Mouse (Mus musculus) myocyte (in vitro differentiated cells): Measurements from ENCODE around the gene Apmap. TPM values are rescaled to one million over a fixed set of nuclear protein-coding genes. Genes with fewer than 3 reads are reported as not detected.

Experiments used
- H3K27me3 ChIP-seq: one replicate; pipeline ENCODE4 v1.6.1; 2011; ENCODE audit not compliant: control insufficient read depth, insufficient read depth, insufficient read length
- H3K36me3 ChIP-seq: one replicate; pipeline ENCODE4 v1.6.1; 2011; ENCODE audit not compliant: control insufficient read depth, insufficient read depth
- H3K4me2 ChIP-seq: one replicate; pipeline ENCODE4 v1.6.1; 2011; ENCODE audit warnings: low read depth, control low read depth
- H3K4me3 ChIP-seq: one replicate; pipeline ENCODE4 v1.5.1; 2011; ENCODE audit warnings: mild to moderate bottlenecking, control low read depth, moderate library complexity
- H3K79me2 ChIP-seq: one replicate; pipeline ENCODE4 v1.6.1; 2011; ENCODE audit not compliant: control insufficient read depth, insufficient read depth
- H3ac ChIP-seq: one replicate; pipeline ENCODE4 v1.6.1; 2011; ENCODE audit not compliant: control insufficient read depth, insufficient read length
- CEBPB ChIP-seq: IDR thresholded peaks from 2 replicates; pipeline ENCODE4 v1.6.1; 2011; ENCODE audit warnings: mild to moderate bottlenecking, moderate library complexity; ENCODE audit not compliant: poor library complexity, insufficient read depth, severe bottlenecking
- E2F4 ChIP-seq: IDR thresholded peaks from one replicate; pipeline ENCODE4 v1.6.1; 2011; ENCODE audit warnings: mild to moderate bottlenecking, control low read depth, moderate library complexity; ENCODE audit not compliant: insufficient read depth
- MAX ChIP-seq: IDR thresholded peaks from one replicate; pipeline ENCODE4 v1.6.1; 2011; ENCODE audit warnings: low read depth, mild to moderate bottlenecking, control low read depth
- MYOD1 ChIP-seq, 3 experiments: IDR thresholded peaks; one replicate each; pipeline ENCODE4 v1.6.1; 2011; ENCODE audit warnings: control low read depth in 2 of 3, low read depth in 2 of 3, mild to moderate bottlenecking in 2 of 3, moderate library complexity in 1 of 3; ENCODE audit not compliant: insufficient read length in 2 of 3, control insufficient read depth in 1 of 3
- MYOG ChIP-seq, 3 experiments: IDR thresholded peaks; one replicate each; pipeline ENCODE4 v1.6.1; 2011; ENCODE audit warnings: control low read depth in 2 of 3, low read depth in 2 of 3, mild to moderate bottlenecking in 2 of 3; ENCODE audit not compliant: insufficient read length in 2 of 3, control insufficient read depth in 1 of 3, insufficient read depth in 1 of 3
- POLR2A ChIP-seq: IDR thresholded peaks from one replicate; pipeline ENCODE4 v1.6.1; 2011; ENCODE audit warnings: low read depth, mild to moderate bottlenecking, control low read depth, moderate library complexity; ENCODE audit not compliant: insufficient read length
- POLR2AphosphoS2 ChIP-seq: IDR thresholded peaks from one replicate; pipeline ENCODE4 v1.6.1; 2011; ENCODE audit warnings: low read depth, control low read depth; ENCODE audit not compliant: insufficient read length
- REST ChIP-seq: IDR thresholded peaks from one replicate; pipeline ENCODE4 v1.6.1; 2011; ENCODE audit warnings: mild to moderate bottlenecking, control low read depth, moderate library complexity; ENCODE audit not compliant: insufficient read depth, insufficient read length
- SRF ChIP-seq: IDR thresholded peaks from one replicate; pipeline ENCODE4 v1.6.1; 2011; ENCODE audit warnings: low read depth; ENCODE audit not compliant: control insufficient read depth, insufficient read length
- TCF12 ChIP-seq: IDR thresholded peaks from one replicate; pipeline ENCODE4 v1.6.1; 2011; ENCODE audit warnings: mild to moderate bottlenecking, control low read depth; ENCODE audit not compliant: poor library complexity, insufficient read depth, severe bottlenecking
- TCF3 ChIP-seq: IDR thresholded peaks from one replicate; pipeline ENCODE4 v1.6.1; 2011; ENCODE audit warnings: low read depth, control low read depth; ENCODE audit not compliant: insufficient read length
- USF1 ChIP-seq: IDR thresholded peaks from one replicate; pipeline ENCODE4 v1.6.1; 2011; ENCODE audit warnings: low read depth, mild to moderate bottlenecking, control low read depth, moderate library complexity
- polyA plus RNA-seq: library from polyadenylated mRNA; unstranded; fragments of >200 nt; fragmentation: generic; extraction: Trizol; gene quantifications from one replicate; pipeline ENCODE4 v1.2.1, GENCODE M21; 2012; ENCODE audit warnings: missing spikeins

Gene Apmap
- polyA plus RNA-seq, 1 experiment = 31.4 TPM

- no peaks in the 10 kb centered on the region for H3K27me3 ChIP-seq
- no peak overlapping the region for H3ac ChIP-seq
- peaks cover 8% of the 10 kb centered on the region for H3K36me3 ChIP-seq
- H3K79me2 ChIP-seq = no peaks in the 10 kb centered on the region
- H3K4me2 ChIP-seq = no peak overlapping the region
- H3K4me3 ChIP-seq = no peak overlapping the region
- no peak for TF ChIP-seq CEBPB
- TF ChIP-seq MYOD1 (IDR thresholded peaks at IDR 0.05; ENCODE audit: control insufficient read depth in 1 of 3, insufficient read length in 2 of 3, low read depth in 2 of 3) = no peak
- no peak for TF ChIP-seq MAX
- no peak for TF ChIP-seq TCF3
- TF ChIP-seq POLR2AphosphoS2 = no peak
- no peak for TF ChIP-seq USF1
- TF ChIP-seq TCF12 = no peak
- no peak for TF ChIP-seq E2F4
- TF ChIP-seq SRF = no peak
- no peak for TF ChIP-seq REST
- TF ChIP-seq POLR2A = no peak
- no peak for TF ChIP-seq MYOG (IDR thresholded peaks at IDR 0.05; ENCODE audit: control insufficient read depth in 1 of 3, insufficient read depth in 1 of 3, insufficient read length in 2 of 3, low read depth in 2 of 3)
Observed at GRCm38 (mm10) chr2:150579628-150580027, 28.7 kb downstream of the Apmap start.

DNA sequence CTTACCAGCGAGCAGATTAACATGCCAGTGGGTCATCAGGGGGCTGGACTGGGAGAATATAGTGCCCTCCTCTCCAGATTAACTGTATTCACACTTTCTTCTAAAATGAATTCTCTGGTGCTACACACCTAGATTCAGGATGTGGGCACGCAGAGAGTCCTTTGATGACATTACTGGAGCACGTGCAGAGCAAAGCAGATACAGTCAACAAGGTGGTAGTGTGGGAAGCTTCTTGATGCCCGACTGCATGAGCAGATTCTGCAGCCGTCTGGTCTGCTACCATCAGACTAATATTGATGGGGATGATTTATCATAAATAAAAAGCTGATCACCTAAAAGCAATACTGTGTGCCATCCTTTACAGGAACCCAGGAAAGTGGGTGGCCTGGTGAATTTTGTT, 29.8 kb downstream of the Apmap start:
- no peaks in the 10 kb centered on the region for H3K79me2 ChIP-seq
- no peak for TF ChIP-seq MYOD1 (IDR thresholded peaks at IDR 0.05; ENCODE audit: control insufficient read depth in 1 of 3, insufficient read length in 2 of 3, low read depth in 2 of 3)
- TF ChIP-seq USF1 = no peak
- no peak for TF ChIP-seq REST
- TF ChIP-seq E2F4 = no peak
- no peak for TF ChIP-seq POLR2AphosphoS2
- no peak for TF ChIP-seq CEBPB
- no peak for TF ChIP-seq POLR2A
- no peak for TF ChIP-seq TCF12
- H3K4me3 ChIP-seq = no peak overlapping the region
- H3ac ChIP-seq = no peak overlapping the region
- H3K36me3 ChIP-seq = no peaks in the 10 kb centered on the region
- no peaks in the 10 kb centered on the region for H3K27me3 ChIP-seq
- H3K4me2 ChIP-seq = no peak overlapping the region

DNA sequence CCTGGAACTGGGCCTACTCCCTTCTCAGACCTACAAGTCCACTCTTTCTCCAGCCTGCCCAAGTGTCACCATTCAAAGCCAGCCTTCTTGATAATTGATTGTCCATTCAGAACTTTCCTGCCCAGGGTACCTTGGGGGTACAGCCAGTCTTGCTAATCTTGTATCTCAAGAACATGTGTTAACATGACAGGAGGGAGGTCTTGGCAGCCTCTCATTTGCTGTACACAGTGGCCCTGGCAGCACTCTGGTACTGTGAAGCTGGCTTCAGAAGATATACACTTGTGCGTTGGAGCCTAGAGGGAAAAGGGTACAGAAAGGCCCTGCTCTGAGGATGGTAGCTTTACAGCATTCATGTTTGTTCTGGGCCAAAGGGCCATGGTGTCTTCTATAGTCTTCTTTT, 32.1 kb downstream of the Apmap start:
- Histone ChIP-seq H3K4me3 (no peak overlapping the region), H3ac (no peak overlapping the region), H3K36me3 (no peaks in the 10 kb centered on the region), H3K79me2 (no peaks in the 10 kb centered on the region), H3K27me3 (no peaks in the 10 kb centered on the region), H3K4me2 (no peak overlapping the region)
- TF ChIP-seq USF1 = no peak
- TF ChIP-seq POLR2A = no peak
- TF ChIP-seq REST = no peak
- no peak for TF ChIP-seq CEBPB
- no peak for TF ChIP-seq TCF3
- TF ChIP-seq MYOD1 (IDR thresholded peaks at IDR 0.05; ENCODE audit: control insufficient read depth in 1 of 3, insufficient read length in 2 of 3, low read depth in 2 of 3) = no peak

DNA sequence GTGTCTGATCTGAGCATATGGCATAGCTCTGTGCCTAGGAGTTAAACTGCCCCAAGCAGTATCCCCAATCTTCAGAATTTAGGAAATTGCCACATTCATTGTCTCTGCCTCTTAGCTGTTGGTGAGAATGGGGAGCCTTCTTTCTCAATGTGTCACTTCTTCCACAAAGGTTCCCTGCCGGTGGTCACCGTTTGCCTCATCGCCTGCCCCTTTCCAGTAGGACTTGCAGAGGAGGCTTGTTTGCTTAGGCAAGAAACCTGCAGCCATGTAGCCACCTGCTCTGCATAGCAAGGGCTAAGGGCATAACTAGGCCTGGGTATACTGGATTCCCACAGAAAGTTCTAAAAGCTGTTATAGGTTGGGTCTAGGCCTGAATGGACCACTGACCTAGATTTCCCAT, 35.9 kb downstream of the Apmap start:
- Histone ChIP-seq H3K79me2 (no peaks in the 10 kb centered on the region), H3K36me3 (no peaks in the 10 kb centered on the region), H3ac (no peak overlapping the region), H3K4me2 (no peak overlapping the region), H3K4me3 (no peak overlapping the region), H3K27me3 (no peaks in the 10 kb centered on the region)
- TF ChIP-seq REST = no peak
- TF ChIP-seq MAX = no peak
- no peak for TF ChIP-seq E2F4
- no peak for TF ChIP-seq TCF12
- no peak for TF ChIP-seq TCF3
- TF ChIP-seq SRF = no peak

- H3K4me3 ChIP-seq = no peak overlapping the region
- no peaks in the 10 kb centered on the region for H3K27me3 ChIP-seq
- H3K79me2 ChIP-seq = no peaks in the 10 kb centered on the region
- H3ac ChIP-seq = no peak overlapping the region
- H3K4me2 ChIP-seq = no peak overlapping the region
- H3K36me3 ChIP-seq = no peaks in the 10 kb centered on the region
- TF ChIP-seq TCF3 = no peak
Observed at GRCm38 (mm10) chr2:150570761-150571160, 37.6 kb downstream of the Apmap start.

- no peak for TF ChIP-seq POLR2A
- TF ChIP-seq CEBPB = no peak
- no peak for TF ChIP-seq USF1
- TF ChIP-seq TCF3 = no peak
- no peak for TF ChIP-seq E2F4
- no peak for TF ChIP-seq TCF12
- no peak for TF ChIP-seq MYOG (IDR thresholded peaks at IDR 0.05; ENCODE audit: control insufficient read depth in 1 of 3, insufficient read depth in 1 of 3, insufficient read length in 2 of 3, low read depth in 2 of 3)
- no peak for TF ChIP-seq SRF
- TF ChIP-seq REST = no peak
- no peak for TF ChIP-seq MYOD1 (IDR thresholded peaks at IDR 0.05; ENCODE audit: control insufficient read depth in 1 of 3, insufficient read length in 2 of 3, low read depth in 2 of 3)
- no peak for TF ChIP-seq POLR2AphosphoS2
- no peak for TF ChIP-seq MAX
- H3K27me3 ChIP-seq = no peaks in the 10 kb centered on the region
- H3K36me3 ChIP-seq = no peaks in the 10 kb centered on the region
- H3ac ChIP-seq = no peak within 1 kb of the TSS
- H3K4me2 ChIP-seq = no peak within 1 kb of the TSS
- no peaks in the 10 kb centered on the region for H3K79me2 ChIP-seq
- H3K4me3 ChIP-seq = no peak within 1 kb of the TSS
Observed at GRCm38 (mm10) chr2:150569847-150570590, 38.3 kb downstream of the Apmap start, which contains the start of gene Cst7. Cst7 (plus strand) TSS chr2:150570415.
